Mouse (Mus musculus): ENCODE data around the gene Fancf.

Fancf gene

DNA sequence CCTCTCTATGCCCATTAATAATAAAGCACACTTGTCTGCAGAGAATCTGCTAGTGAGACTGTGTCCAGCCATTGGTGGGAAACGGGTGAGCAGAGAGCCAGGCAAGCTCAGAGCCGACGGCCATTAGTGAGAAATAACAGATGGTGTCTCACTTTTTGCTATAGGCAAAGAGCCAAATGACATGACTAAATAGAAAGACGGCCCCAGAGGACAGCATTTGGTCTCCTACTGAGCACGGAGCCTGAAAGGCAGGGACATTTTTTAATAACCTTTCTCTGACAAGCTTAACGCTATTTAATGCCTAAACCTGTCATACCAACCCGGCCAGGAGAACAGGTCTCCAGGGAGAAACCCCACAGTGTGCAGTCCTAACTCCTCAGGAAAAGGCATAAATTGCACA, 30.1 kb downstream of the Fancf start:
- DNase-seq: no peak

DNA sequence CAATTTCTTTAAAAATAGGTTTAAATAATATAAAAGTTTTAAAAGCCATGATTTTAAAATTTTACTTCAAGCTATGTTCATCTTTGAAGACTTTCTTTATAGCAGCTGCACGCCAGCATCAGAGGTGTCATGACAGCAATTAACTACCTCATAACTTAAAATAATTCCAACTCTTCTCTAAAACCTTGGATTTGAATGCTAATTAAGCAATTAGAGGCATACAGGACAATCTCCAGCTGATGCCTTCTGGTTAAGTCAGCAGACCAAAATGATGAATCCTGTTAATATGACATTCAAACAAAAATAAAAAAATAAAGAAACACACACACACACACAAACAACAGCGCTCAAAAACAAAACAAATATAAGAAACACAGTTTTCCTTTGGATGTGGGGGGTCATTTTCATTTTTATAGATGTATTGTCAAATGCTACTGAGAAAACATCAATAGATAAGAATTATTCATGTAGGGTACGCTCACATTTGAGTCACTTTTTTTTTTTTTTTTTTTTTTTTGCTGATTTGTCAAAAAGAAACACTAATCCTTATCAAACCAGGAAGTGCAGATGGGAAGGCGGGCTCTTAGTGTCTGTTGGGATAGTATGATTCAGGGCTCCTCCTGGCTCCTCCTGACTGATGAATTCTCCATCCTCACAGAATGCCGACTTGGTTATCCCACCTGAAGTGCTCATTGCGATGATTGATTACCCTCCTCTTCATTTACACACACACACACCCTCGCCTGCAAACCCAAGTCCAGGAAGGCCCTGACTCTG, 38.3 kb downstream of the Fancf start:
- DNase-seq: no peak

DNA sequence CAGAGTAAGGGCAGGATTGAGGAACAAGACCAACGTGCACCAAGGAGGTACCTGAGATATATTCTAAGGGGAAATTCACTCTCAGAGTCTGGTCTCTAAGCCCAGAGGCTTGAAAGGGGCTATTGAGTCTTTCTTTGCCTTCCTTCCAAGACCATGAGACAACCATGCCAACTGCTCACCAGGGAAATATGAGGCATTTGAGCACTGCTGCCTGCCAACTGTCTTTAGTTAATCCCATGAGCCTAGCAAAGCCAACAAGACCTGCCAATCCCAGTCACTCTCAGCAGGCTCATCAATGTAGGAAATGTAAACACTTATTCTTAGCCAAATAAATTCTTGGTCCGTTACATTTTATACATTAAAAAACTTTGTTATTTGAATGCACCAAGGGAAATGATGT, 40.6 kb downstream of the Fancf start:
- no peak for DNase-seq

DNA sequence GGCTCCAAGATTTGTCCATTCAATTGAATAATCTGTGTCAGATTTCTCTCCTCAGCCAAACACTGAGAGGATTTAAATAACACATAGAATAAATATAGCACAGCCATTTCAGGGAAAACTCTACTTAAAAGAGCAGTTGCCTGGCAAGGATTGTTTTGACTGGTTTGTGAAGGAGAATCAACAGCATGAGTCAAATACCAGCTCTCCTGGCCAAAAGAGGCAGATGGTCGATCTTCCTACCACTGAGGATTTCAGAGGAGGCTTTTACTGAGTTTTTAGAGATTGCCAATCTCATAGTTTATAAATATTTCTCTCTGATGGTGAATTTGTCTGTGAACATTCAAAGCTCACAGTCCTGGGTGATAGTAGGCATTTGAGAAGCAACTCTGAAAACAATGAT, 42.2 kb downstream of the Fancf start:
- no peak for DNase-seq

DNA sequence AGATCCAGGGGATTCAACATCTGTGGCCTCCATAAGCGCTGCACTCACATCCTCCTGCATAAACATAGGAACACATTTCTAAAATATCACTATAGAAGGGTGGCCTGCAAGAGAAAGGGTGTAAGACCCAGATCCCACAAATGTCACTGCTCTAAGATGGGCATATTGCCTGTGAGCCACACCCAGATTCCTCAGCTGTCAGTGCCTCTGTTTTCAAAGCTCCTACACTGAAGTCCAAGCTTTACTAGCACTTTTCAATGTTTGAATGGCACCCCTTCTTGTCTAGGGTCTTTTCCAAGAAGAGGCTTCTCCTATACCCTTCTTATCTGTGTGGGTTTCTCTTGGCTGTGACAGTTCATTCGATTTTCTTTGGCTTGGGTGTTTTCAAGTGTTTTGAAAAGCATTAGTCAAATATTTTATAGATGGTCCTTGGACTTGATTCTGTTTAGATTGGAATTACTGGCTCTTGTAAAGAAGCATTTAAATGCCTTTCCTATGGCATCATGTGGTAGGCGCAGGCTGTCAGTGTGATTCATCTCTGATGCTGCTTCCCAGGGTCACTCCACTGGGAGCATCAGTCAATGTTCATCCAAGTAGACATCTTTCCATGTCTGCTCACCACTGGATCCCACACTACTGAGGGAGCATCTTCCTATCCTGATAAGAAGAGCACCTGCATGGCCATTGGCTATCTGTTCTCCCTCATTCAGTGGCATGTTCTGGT, 43.7 kb downstream of the Fancf start:
- no peak for DNase-seq

DNA sequence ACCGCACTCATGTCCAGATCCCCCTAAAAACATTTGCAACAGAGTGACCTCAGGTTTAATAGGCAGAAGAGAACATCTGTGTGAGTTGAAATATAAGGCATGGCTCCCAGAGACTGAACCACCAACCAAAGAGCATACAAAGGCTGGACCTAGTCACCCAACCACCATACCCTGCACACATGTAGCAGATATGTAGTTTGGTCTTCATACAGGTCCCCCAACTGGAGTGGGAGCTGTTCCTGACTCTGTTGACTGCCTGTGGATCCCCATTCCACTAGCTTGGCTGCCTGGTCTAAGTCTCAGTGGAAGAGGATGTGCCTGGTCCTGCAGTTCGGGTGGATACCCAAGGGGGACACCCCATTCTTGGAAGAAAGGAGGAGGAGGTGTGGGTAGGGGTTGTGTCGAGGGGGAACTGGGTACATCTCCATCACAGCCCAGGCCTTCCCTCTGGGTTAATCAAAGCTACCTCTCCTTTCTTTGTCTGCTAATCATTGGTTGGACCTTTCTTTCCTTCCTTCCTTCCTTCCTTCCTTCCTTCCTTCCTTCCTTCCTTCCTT, 45.7 kb downstream of the Fancf start:
- DNase-seq: no peak

DNA sequence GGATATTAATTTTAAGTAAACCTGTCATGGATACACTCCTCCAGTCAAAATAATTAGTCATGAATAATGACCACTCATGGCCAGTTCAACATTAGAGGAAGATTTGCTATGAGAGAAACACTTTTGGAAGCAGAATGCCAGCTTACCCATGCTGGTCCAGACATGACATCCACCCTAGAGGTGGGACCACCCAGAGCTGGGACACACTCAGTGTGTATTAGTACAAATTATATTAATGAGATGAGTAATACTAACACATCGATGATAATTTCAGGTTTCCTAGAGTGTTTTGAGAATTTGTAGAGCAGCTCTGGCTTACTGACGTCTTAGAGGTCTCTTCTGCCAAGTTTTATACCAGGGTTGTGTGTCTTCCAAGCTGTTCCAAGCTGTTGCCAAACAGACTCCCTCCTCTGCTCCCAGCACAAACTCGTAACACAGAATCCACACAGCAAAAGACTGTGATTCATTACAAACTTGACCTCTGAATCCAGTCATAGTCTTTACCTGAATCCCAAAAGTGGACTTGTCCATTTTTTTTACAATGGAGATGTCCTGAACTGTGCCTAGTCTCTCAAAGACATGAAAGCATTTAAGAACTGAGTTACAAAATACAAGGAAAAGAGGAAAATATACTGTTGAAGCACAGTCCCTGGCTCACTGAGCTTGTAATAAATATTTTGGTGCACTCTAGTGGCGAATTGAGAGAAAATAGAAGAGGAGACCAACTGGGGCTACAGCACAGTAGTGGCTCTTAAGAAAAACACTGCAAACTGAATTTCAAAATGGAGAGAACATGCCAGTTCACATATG, 46.4 kb downstream of the Fancf start:
- DNase-seq: no peak
